Mouse (Mus musculus): ENCODE results near the gene Actr10.

Gene Actr10

GRCm38 (mm10) chr12:70929781-70930180 lies 7.9 kb upstream of the Actr10 start:
- TF ChIP-seq POU5F1 (IDR thresholded peaks at IDR 0.05; ENCODE audit: borderline replicate concordance, low read length) (no peak), CTCF (conservative IDR thresholded peaks at IDR 0.05; ENCODE audit: low read length) (no peak), NANOG (IDR thresholded peaks at IDR 0.05; ENCODE audit: borderline replicate concordance, low read length) (no peak)
- Histone ChIP-seq H3K4me3 (replicated peaks; ENCODE audit: low read length) (no peak overlapping the region), H3K4me1 (replicated peaks; ENCODE audit: low read depth, low read length) (no peaks in the 10 kb centered on the region), H3K27me3 (ENCODE audit: insufficient read depth, low read length) (no peaks in the 10 kb centered on the region), H3K36me3 (ENCODE audit: insufficient read depth, low read length) (0 out of 2 replicates have a peak, but pooled peaks cover 3% of the 10 kb centered on the region), H3K9me3 (ENCODE audit: low read length) (peaks cover 81% of the 10 kb centered on the region)

DNA sequence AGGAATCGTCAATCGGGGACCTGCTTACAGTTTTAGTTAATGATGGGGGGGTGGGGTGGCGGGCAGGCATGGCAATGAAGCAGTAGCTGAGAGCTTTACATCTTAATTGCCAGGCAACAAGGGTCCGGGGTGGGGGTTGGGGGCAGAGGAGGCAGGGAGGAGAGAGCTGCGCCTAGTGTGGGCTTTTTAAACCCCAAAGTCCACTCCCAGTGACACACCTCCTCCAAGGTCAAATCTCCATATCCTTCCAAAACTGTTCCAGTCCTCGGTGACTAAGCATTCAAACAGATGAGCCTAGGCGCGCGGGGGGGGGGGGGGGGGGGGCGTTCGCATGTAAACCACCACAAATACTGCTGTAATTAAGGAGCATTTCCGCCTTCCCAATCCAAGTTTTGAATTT lies 507 bp upstream of the Actr10 start:
- Histone ChIP-seq H3K27me3 (ENCODE audit: insufficient read depth, low read length) (no peaks in the 10 kb centered on the region), H3K4me1 (replicated peaks; ENCODE audit: low read depth, low read length) (peaks cover 8% of the 10 kb centered on the region), H3K9me3 (ENCODE audit: low read length) (peaks cover 48% of the 10 kb centered on the region), H3K4me3 (replicated peaks; ENCODE audit: low read length) (peak overlapping the region; percentile 96), H3K36me3 (ENCODE audit: insufficient read depth, low read length) (peaks cover 4% of the 10 kb centered on the region; the same call in 1 of the 2 replicates)
- TF ChIP-seq NANOG (IDR thresholded peaks at IDR 0.05; ENCODE audit: borderline replicate concordance, low read length) (no peak), POU5F1 (IDR thresholded peaks at IDR 0.05; ENCODE audit: borderline replicate concordance, low read length) (no peak), CTCF (conservative IDR thresholded peaks at IDR 0.05; ENCODE audit: low read length) (no peak)

DNA sequence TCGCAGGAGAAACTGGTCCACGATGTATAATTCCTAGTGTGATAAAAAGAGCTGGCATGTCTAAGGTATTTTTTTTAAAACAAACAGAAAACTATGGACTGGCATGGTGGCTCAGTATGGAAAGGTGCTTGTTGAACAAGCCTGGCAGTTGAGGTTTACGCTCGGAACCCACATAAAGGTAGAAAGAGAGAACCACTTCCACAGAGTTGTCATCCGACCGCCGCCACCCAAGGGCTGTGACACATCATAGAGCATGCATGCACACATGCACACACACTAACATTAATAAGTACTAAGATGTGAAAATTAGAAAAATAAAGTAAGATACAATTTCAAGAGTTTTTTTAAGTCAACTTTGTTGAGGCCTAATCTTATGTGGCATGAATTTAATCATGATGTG lies 3.1 kb downstream of the Actr10 start:
- no peak overlapping the region for H3K4me3 ChIP-seq (replicated peaks; ENCODE audit: low read length)
- no peak for TF ChIP-seq CTCF (conservative IDR thresholded peaks at IDR 0.05; ENCODE audit: low read length)
- no peak for TF ChIP-seq NANOG (IDR thresholded peaks at IDR 0.05; ENCODE audit: borderline replicate concordance, low read length)
- no peak for TF ChIP-seq POU5F1 (IDR thresholded peaks at IDR 0.05; ENCODE audit: borderline replicate concordance, low read length)
- no peaks in the 10 kb centered on the region for H3K27me3 ChIP-seq (ENCODE audit: insufficient read depth, low read length)
- peaks cover 22% of the 10 kb centered on the region for H3K36me3 ChIP-seq (ENCODE audit: insufficient read depth, low read length)
- H3K9me3 ChIP-seq (ENCODE audit: low read length) = peaks cover 14% of the 10 kb centered on the region
- peaks cover 8% of the 10 kb centered on the region for H3K4me1 ChIP-seq (replicated peaks; ENCODE audit: low read depth, low read length)

- Histone ChIP-seq H3K4me3 (replicated peaks; ENCODE audit: low read length) (no peak overlapping the region), H3K9me3 (ENCODE audit: low read length) (no peaks in the 10 kb centered on the region), H3K36me3 (ENCODE audit: insufficient read depth, low read length) (peaks cover 27% of the 10 kb centered on the region), H3K27me3 (ENCODE audit: insufficient read depth, low read length) (no peaks in the 10 kb centered on the region), H3K4me1 (replicated peaks; ENCODE audit: low read depth, low read length) (no peaks in the 10 kb centered on the region)
- TF ChIP-seq CTCF (conservative IDR thresholded peaks at IDR 0.05; ENCODE audit: low read length) (no peak), NANOG (IDR thresholded peaks at IDR 0.05; ENCODE audit: borderline replicate concordance, low read length) (no peak), POU5F1 (IDR thresholded peaks at IDR 0.05; ENCODE audit: borderline replicate concordance, low read length) (no peak)
These were observed 6.5 kb downstream of the Actr10 start for GRCm38 (mm10) chr12:70944181-70944580.

DNA sequence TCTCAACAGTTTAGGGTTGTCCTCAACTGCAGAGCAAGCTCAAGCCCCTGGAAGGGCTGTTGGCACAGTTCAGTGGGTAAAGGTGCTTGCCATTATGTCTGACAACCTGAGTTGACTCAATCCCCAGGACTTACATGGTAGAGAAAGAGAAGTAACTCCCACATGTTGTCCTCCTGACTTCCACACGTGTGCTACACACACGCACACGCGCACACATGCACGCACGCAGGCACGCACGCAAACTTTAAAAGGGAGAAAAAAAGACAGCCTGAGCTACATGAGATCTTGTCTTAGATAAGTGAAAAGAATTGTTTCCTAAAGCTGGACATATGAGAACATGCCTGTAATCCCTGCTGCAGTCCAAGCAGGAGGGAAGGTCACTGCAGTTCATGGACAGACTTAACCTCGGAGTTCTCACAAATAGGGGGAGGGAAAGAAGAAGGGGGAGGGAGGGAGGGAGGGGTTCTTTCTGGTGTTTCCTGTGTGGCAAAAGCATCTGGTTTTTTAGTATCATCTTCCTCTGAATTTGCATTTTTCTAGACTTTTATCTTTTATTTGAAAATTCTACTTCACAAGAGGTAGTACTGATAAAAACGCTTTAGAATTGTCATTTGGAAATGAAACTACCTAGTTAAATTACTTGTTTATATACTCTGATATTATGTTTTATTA lies 9.1 kb downstream of the Actr10 start:
- no peaks in the 10 kb centered on the region for H3K9me3 ChIP-seq (ENCODE audit: low read length)

GRCm38 (mm10) chr12:70958640-70959039 lies 21.0 kb downstream of the Actr10 start:
- TF ChIP-seq POU5F1 (IDR thresholded peaks at IDR 0.05; ENCODE audit: borderline replicate concordance, low read length) = no peak
- H3K4me1 ChIP-seq (replicated peaks; ENCODE audit: low read depth, low read length) = no peaks in the 10 kb centered on the region
- no peaks in the 10 kb centered on the region for H3K27me3 ChIP-seq (ENCODE audit: insufficient read depth, low read length)
- no peaks in the 10 kb centered on the region for H3K9me3 ChIP-seq (ENCODE audit: low read length)
- H3K4me3 ChIP-seq (replicated peaks; ENCODE audit: low read length) = no peak overlapping the region
- H3K36me3 ChIP-seq (ENCODE audit: insufficient read depth, low read length) = peaks cover 68% of the 10 kb centered on the region

More for the DNA sequence above, 9.1 kb downstream of the Actr10 start:
- no peak overlapping the region for H3K4me3 ChIP-seq (replicated peaks; ENCODE audit: low read length)
- H3K4me1 ChIP-seq (replicated peaks; ENCODE audit: low read depth, low read length) = no peaks in the 10 kb centered on the region
- no peaks in the 10 kb centered on the region for H3K27me3 ChIP-seq (ENCODE audit: insufficient read depth, low read length)
- peaks cover 30% of the 10 kb centered on the region for H3K36me3 ChIP-seq (ENCODE audit: insufficient read depth, low read length)
- TF ChIP-seq POU5F1 (IDR thresholded peaks at IDR 0.05; ENCODE audit: borderline replicate concordance, low read length) = no peak
- no peak for TF ChIP-seq CTCF (conservative IDR thresholded peaks at IDR 0.05; ENCODE audit: low read length)
- no peak for TF ChIP-seq NANOG (IDR thresholded peaks at IDR 0.05; ENCODE audit: borderline replicate concordance, low read length)

GRCm38 (mm10) chr12:70967581-70967980 lies 29.9 kb downstream of the Actr10 start:
- TF ChIP-seq CTCF (conservative IDR thresholded peaks at IDR 0.05; ENCODE audit: low read length) (no peak), NANOG (IDR thresholded peaks at IDR 0.05; ENCODE audit: borderline replicate concordance, low read length) (no peak), POU5F1 (IDR thresholded peaks at IDR 0.05; ENCODE audit: borderline replicate concordance, low read length) (no peak)
- no peaks in the 10 kb centered on the region for H3K27me3 ChIP-seq (ENCODE audit: insufficient read depth, low read length)
- no peaks in the 10 kb centered on the region for H3K9me3 ChIP-seq (ENCODE audit: low read length)
- H3K36me3 ChIP-seq (ENCODE audit: insufficient read depth, low read length) = peaks cover 5% of the 10 kb centered on the region; the same call in 1 of the 2 replicates
- H3K4me3 ChIP-seq (replicated peaks; ENCODE audit: low read length) = peak overlapping the region; percentile 85
- H3K4me1 ChIP-seq (replicated peaks; ENCODE audit: low read depth, low read length) = peaks cover 16% of the 10 kb centered on the region

GRCm38 (mm10) chr12:70968141-70968790 lies 30.6 kb downstream of the Actr10 start:
- H3K36me3 ChIP-seq (ENCODE audit: insufficient read depth, low read length) = peaks cover 2% of the 10 kb centered on the region; the same call in 1 of the 2 replicates
- peaks cover 16% of the 10 kb centered on the region for H3K4me1 ChIP-seq (replicated peaks; ENCODE audit: low read depth, low read length)
- TF ChIP-seq CTCF (conservative IDR thresholded peaks at IDR 0.05; ENCODE audit: low read length) = peak; percentile 41; the same call in 1 of the 2 replicates
- no peak for TF ChIP-seq NANOG (IDR thresholded peaks at IDR 0.05; ENCODE audit: borderline replicate concordance, low read length)
- no peak for TF ChIP-seq POU5F1 (IDR thresholded peaks at IDR 0.05; ENCODE audit: borderline replicate concordance, low read length)
- no peaks in the 10 kb centered on the region for H3K9me3 ChIP-seq (ENCODE audit: low read length)
- H3K4me3 ChIP-seq (replicated peaks; ENCODE audit: low read length) = peak overlapping the region; percentile 85
- no peaks in the 10 kb centered on the region for H3K27me3 ChIP-seq (ENCODE audit: insufficient read depth, low read length)
